Mouse (Mus musculus): ENCODE results near the gene Rere. TPM values are rescaled to one million over a fixed set of nuclear protein-coding genes. Genes with fewer than 3 reads are reported as not detected.
"Not testable (repeated sequence)": the region's sequence is repeated elsewhere in the genome, so short reads cannot be mapped to it uniquely, and the experiment has no call there.

Gene Rere
- total RNA-seq, 2 experiments from 2014 or later, result 85.3 to 88.9 TPM

- intact Hi-C loops (cut with DNase I); DNase-seq (ENCODE audit: extremely low spot score in 1 of 2, low spot score in 2 of 2): not testable (repeated sequence)
Measured at GRCm38 (mm10) chr4:150279336-150279735, 2.1 kb upstream of the Rere start.

- no peak for DNase-seq (ENCODE audit: extremely low spot score in 1 of 2, low spot score in 2 of 2)
- intact Hi-C loops (cut with DNase I), result loop anchor here (5.0 kb wide), 1 partner anchor 47 kb away; no protein-coding TSS in a partner anchor
Measured at GRCm38 (mm10) chr4:150280002-150280401, 1.4 kb upstream of the Rere start.

- intact Hi-C loops (cut with DNase I), result loop anchor here (5.0 kb wide), 1 partner anchor 47 kb away; no protein-coding TSS in a partner anchor
- no peak for DNase-seq (ENCODE audit: extremely low spot score in 1 of 2, low spot score in 2 of 2)
Measured at GRCm38 (mm10) chr4:150280459-150280858, 987 bp upstream of the Rere start.

- intact Hi-C loops (cut with DNase I), result loop anchor here (5.0 kb wide), 1 partner anchor 45 kb away; no protein-coding TSS in a partner anchor
Measured at GRCm38 (mm10) chr4:150281891-150282630, 615 bp downstream of the Rere start.

GRCm38 (mm10) chr4:150282631-150283334 lies 1.3 kb downstream of the Rere start:
- intact Hi-C loops (cut with DNase I), result loop anchor here (5.0 kb wide), 1 partner anchor 45 kb away; no protein-coding TSS in a partner anchor
- no peak for DNase-seq (ENCODE audit: extremely low spot score in 1 of 2, low spot score in 2 of 2)

More at GRCm38 (mm10) chr4:150281891-150282630, 615 bp downstream of the Rere start:
- DNase-seq (ENCODE audit: extremely low spot score in 1 of 2, low spot score in 2 of 2), result peak in 1 of 2 experiments; percentile 60

GRCm38 (mm10) chr4:150283335-150283638 lies 1.8 kb downstream of the Rere start:
- intact Hi-C loops (cut with DNase I), result loop anchor here (5.0 kb wide), 1 partner anchor 44 kb away; no protein-coding TSS in a partner anchor
- DNase-seq (ENCODE audit: extremely low spot score in 1 of 2, low spot score in 2 of 2), result no peak

GRCm38 (mm10) chr4:150283993-150284392 lies 2.5 kb downstream of the Rere start:
- DNase-seq (ENCODE audit: extremely low spot score in 1 of 2, low spot score in 2 of 2), result peak in 1 of 2 experiments; percentile 23
- intact Hi-C loops (cut with DNase I), result loop anchor here (5.0 kb wide), 1 partner anchor 43 kb away; no protein-coding TSS in a partner anchor

- DNase-seq (ENCODE audit: extremely low spot score in 1 of 2, low spot score in 2 of 2), result no peak
- intact Hi-C loops (cut with DNase I), result no loop called here
Measured at GRCm38 (mm10) chr4:150286980-150287379, 5.5 kb downstream of the Rere start.

GRCm38 (mm10) chr4:150287463-150287862 lies 6.0 kb downstream of the Rere start:
- intact Hi-C loops (cut with DNase I); DNase-seq (ENCODE audit: extremely low spot score in 1 of 2, low spot score in 2 of 2): not testable (repeated sequence)

GRCm38 (mm10) chr4:150291900-150292299 lies 10.5 kb downstream of the Rere start:
- no peak for DNase-seq (ENCODE audit: extremely low spot score in 1 of 2, low spot score in 2 of 2)
- intact Hi-C loops (cut with DNase I), result no loop called here

- DNase-seq (ENCODE audit: extremely low spot score in 1 of 2, low spot score in 2 of 2), result no peak
Measured at GRCm38 (mm10) chr4:150294870-150295269, 13.4 kb downstream of the Rere start.

GRCm38 (mm10) chr4:150295966-150296365 lies 14.5 kb downstream of the Rere start:
- no peak for DNase-seq (ENCODE audit: extremely low spot score in 1 of 2, low spot score in 2 of 2)

More at GRCm38 (mm10) chr4:150294870-150295269, 13.4 kb downstream of the Rere start:
- intact Hi-C loops (cut with DNase I), result no loop called here

GRCm38 (mm10) chr4:150302726-150303125 lies 21.3 kb downstream of the Rere start:
- no peak for DNase-seq (ENCODE audit: extremely low spot score in 1 of 2, low spot score in 2 of 2)
- intact Hi-C loops (cut with DNase I), result no loop called here

More at GRCm38 (mm10) chr4:150295966-150296365, 14.5 kb downstream of the Rere start:
- intact Hi-C loops (cut with DNase I), result no loop called here

- intact Hi-C loops (cut with DNase I), result no loop called here
- DNase-seq (ENCODE audit: extremely low spot score in 1 of 2, low spot score in 2 of 2), result no peak
Measured at GRCm38 (mm10) chr4:150306701-150307100, 25.3 kb downstream of the Rere start.

GRCm38 (mm10) chr4:150307226-150307625 lies 25.8 kb downstream of the Rere start:
- intact Hi-C loops (cut with DNase I), result no loop called here
- DNase-seq (ENCODE audit: extremely low spot score in 1 of 2, low spot score in 2 of 2), result no peak

- no peak for DNase-seq (ENCODE audit: extremely low spot score in 1 of 2, low spot score in 2 of 2)
- intact Hi-C loops (cut with DNase I), result no loop called here
Measured at GRCm38 (mm10) chr4:150311431-150311830, 30.0 kb downstream of the Rere start.

- intact Hi-C loops (cut with DNase I), result no loop called here
- no peak for DNase-seq (ENCODE audit: extremely low spot score in 1 of 2, low spot score in 2 of 2)
Measured at GRCm38 (mm10) chr4:150312646-150313045, 31.2 kb downstream of the Rere start.

- intact Hi-C loops (cut with DNase I), result no loop called here
Measured at GRCm38 (mm10) chr4:150315301-150315700, 33.9 kb downstream of the Rere start.

GRCm38 (mm10) chr4:150316546-150316945 lies 35.1 kb downstream of the Rere start:
- DNase-seq (ENCODE audit: extremely low spot score in 1 of 2, low spot score in 2 of 2), result no peak
- intact Hi-C loops (cut with DNase I), result no loop called here

More at GRCm38 (mm10) chr4:150315301-150315700, 33.9 kb downstream of the Rere start:
- DNase-seq (ENCODE audit: extremely low spot score in 1 of 2, low spot score in 2 of 2), result peak in 1 of 2 experiments; percentile 40
